Mouse (Mus musculus) 3134 (cell line): ENCODE results near the gene Canx.
"Not testable (repeated sequence)": the region's sequence is repeated elsewhere in the genome, so short reads cannot be mapped to it uniquely, and the experiment has no call there.

ENCODE experiments used
- DNase-seq: peaks from one replicate; pipeline ENCODE4 v3.0.0-alpha.2; 2011; ENCODE audit warnings: low spot score; ENCODE audit not compliant: insufficient read length; ENCODE audit errors: extremely low read depth

The Canx gene

GRCm38 (mm10) chr11:50336126-50336525 is 10.7 kb upstream of the Canx start:
- DNase-seq: no peak

GRCm38 (mm10) chr11:50333181-50333580 is 7.7 kb upstream of the Canx start:
- DNase-seq: no peak

- DNase-seq: no peak
Measured at GRCm38 (mm10) chr11:50329378-50329777, 3.9 kb upstream of the Canx start.

- DNase-seq: no peak
Measured at GRCm38 (mm10) chr11:50328075-50328625, 2.7 kb upstream of the Canx start.

- no peak for DNase-seq
Measured at GRCm38 (mm10) chr11:50326302-50326966, 961 bp upstream of the Canx start.

- DNase-seq: no peak
Measured at GRCm38 (mm10) chr11:50324751-50325471, 562 bp downstream of the Canx start.

GRCm38 (mm10) chr11:50323843-50324242 is 1.6 kb downstream of the Canx start:
- no peak for DNase-seq

- DNase-seq: no peak
Measured at GRCm38 (mm10) chr11:50322345-50322744, 3.1 kb downstream of the Canx start.

- no peak for DNase-seq
Measured at GRCm38 (mm10) chr11:50321239-50321638, 4.2 kb downstream of the Canx start.

- not testable (repeated sequence) for DNase-seq
Measured at GRCm38 (mm10) chr11:50319343-50319742, 6.1 kb downstream of the Canx start.

- DNase-seq: no peak
Measured at GRCm38 (mm10) chr11:50312803-50313202, 12.7 kb downstream of the Canx start.

- no peak for DNase-seq
Measured at GRCm38 (mm10) chr11:50303406-50303805, 22.1 kb downstream of the Canx start.

- DNase-seq: peak; percentile 94
Measured at GRCm38 (mm10) chr11:50292190-50292855, 33.1 kb downstream of the Canx start, which contains the start of gene Maml1. Gene Maml1 (minus strand): TSS chr11:50292311.

GRCm38 (mm10) chr11:50291321-50292165 is 33.9 kb downstream of the Canx start:
- peak; percentile 61 for DNase-seq

GRCm38 (mm10) chr11:50290486-50291225 is 34.8 kb downstream of the Canx start:
- DNase-seq: no peak

- DNase-seq: no peak
Measured at GRCm38 (mm10) chr11:50286428-50286827, 39.0 kb downstream of the Canx start.

- no peak for DNase-seq
Measured at GRCm38 (mm10) chr11:50285696-50286095, 39.8 kb downstream of the Canx start.

GRCm38 (mm10) chr11:50285263-50285662 is 40.2 kb downstream of the Canx start:
- DNase-seq: no peak

- DNase-seq: no peak
Measured at GRCm38 (mm10) chr11:50280053-50280452, 45.4 kb downstream of the Canx start.

GRCm38 (mm10) chr11:50279005-50279404 is 46.5 kb downstream of the Canx start:
- no peak for DNase-seq
